Mouse (Mus musculus) myocyte (in vitro differentiated cells): ENCODE results near the gene Kirrel3.

Experiments used
- CEBPB ChIP-seq: IDR thresholded peaks from 2 replicates; pipeline ENCODE4 v1.6.1; 2011; ENCODE audit warnings: mild to moderate bottlenecking, moderate library complexity; ENCODE audit not compliant: poor library complexity, insufficient read depth, severe bottlenecking
- E2F4 ChIP-seq: IDR thresholded peaks from one replicate; pipeline ENCODE4 v1.6.1; 2011; ENCODE audit warnings: mild to moderate bottlenecking, control low read depth, moderate library complexity; ENCODE audit not compliant: insufficient read depth
- POLR2A ChIP-seq: IDR thresholded peaks from one replicate; pipeline ENCODE4 v1.6.1; 2011; ENCODE audit warnings: low read depth, mild to moderate bottlenecking, control low read depth, moderate library complexity; ENCODE audit not compliant: insufficient read length
- POLR2AphosphoS2 ChIP-seq: IDR thresholded peaks from one replicate; pipeline ENCODE4 v1.6.1; 2011; ENCODE audit warnings: low read depth, control low read depth; ENCODE audit not compliant: insufficient read length
- TCF12 ChIP-seq: IDR thresholded peaks from one replicate; pipeline ENCODE4 v1.6.1; 2011; ENCODE audit warnings: mild to moderate bottlenecking, control low read depth; ENCODE audit not compliant: poor library complexity, insufficient read depth, severe bottlenecking
- TCF3 ChIP-seq: IDR thresholded peaks from one replicate; pipeline ENCODE4 v1.6.1; 2011; ENCODE audit warnings: low read depth, control low read depth; ENCODE audit not compliant: insufficient read length
- USF1 ChIP-seq: IDR thresholded peaks from one replicate; pipeline ENCODE4 v1.6.1; 2011; ENCODE audit warnings: low read depth, mild to moderate bottlenecking, control low read depth, moderate library complexity

DNA sequence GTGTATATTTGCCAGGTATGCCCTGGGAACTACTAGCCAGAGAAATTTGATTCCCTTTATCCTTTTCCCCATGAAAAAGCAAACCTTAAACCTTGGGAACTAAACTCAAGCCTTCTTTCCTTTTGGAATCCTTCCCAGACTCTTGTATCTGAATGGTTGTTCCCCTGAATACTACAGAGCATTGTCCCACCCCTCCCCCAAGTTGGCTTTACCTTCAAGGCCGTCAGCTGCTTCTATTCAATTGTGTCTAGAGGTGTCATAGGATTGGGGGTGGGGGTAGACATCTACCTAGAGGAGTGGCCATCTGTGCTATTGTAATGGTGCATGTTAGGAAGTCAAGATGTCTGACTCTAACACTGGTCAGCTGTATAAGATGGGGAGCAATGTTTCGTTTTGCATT, 351.1 kb downstream of the Kirrel3 start:
- TF ChIP-seq USF1 (no peak), TCF12 (no peak), CEBPB (no peak), POLR2A (no peak), POLR2AphosphoS2 (no peak), E2F4 (no peak), TCF3 (no peak)
